Mouse (Mus musculus): ENCODE data around the gene Gfer.
"Not testable (repeated sequence)": the region's sequence is repeated elsewhere in the genome, so short reads cannot be mapped to it uniquely, and the experiment has no call there.

The Gfer gene

GRCm38 (mm10) chr17:24722220-24722924 is 26.4 kb upstream of the Gfer start:
- in situ Hi-C loops (cut with MboI): no loop called here

GRCm38 (mm10) chr17:24721383-24721955 is 25.5 kb upstream of the Gfer start:
- in situ Hi-C loops (cut with MboI): not testable (repeated sequence)

GRCm38 (mm10) chr17:24720616-24721015 is 24.7 kb upstream of the Gfer start:
- in situ Hi-C loops (cut with MboI): not testable (repeated sequence)

- in situ Hi-C loops (cut with MboI): no loop called here
Measured at GRCm38 (mm10) chr17:24719494-24720222, 23.7 kb upstream of the Gfer start.

DNA sequence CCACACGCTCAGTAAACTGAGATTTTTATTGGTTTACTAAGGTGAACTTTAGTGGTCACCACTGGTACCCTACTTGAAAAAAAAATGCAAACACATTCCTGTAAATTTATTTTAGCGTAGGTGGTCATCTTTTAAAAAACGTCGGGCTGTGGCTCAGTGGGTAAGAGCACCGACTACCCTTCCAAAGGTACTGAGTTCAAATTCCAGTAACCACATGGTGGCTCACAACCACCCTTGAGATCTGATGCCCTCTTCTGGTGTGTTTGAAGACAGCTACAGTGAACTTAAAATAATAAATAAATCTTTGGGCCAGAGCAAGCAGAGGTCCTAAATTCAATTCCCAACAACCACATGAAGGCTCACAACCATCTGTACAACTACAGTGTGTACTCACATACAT is 23.0 kb upstream of the Gfer start:
- in situ Hi-C loops (cut with MboI): not testable (repeated sequence)

DNA sequence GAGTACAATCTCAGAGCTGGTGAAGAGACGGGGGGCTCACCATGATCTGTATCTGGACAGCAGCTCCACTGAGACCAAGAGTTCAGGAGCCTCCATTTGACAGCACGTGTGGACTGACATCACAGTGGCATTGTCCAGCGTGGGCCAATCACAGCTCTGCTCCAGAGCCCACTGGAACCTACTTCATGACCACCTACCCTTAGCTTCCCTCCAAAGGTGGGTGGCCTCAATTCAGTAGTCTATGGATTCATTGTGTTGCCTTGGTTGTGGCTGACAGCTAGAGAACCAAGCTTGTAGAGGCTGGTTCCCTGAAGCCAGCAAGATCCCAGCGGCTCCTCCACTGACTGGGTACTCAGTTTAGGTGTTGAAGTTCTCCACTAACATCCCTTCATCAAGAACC is 22.0 kb upstream of the Gfer start, which contains the start of the genes Rnf151 and Rps2:
Rnf151 (minus strand) TSS at position 121 of the 400 bp plus-strand sequence.
Rps2 (plus strand) TSS at position 174 of the 400 bp plus-strand sequence.
- in situ Hi-C loops (cut with MboI): no loop called here

DNA sequence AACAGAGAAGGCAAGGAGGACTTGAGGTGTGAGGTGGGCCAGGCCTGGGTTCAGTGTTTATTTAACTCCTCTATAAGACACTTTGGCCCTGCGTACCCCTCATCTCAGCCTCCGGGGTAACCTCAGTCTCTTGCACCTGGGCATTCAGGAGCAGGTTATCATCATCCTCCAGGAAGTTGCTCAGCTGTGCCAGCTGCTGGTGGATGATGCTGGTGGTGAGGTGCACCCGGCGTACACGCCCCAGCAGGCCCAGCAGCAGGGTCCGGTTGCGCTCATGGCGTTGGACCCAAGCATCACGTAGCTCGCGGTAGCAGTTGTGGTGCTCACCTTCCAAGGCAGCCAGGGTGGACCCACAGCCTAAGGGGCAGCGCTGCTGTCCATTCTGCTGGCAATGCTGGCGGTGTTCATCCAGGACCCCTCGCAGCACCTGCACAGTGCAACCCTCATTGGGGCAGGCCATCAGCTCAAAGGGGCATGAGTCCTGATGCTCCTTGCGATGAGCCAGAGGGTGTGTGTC is 20.3 kb upstream of the Gfer start:
- in situ Hi-C loops (cut with MboI): no loop called here

GRCm38 (mm10) chr17:24715556-24715955 is 19.6 kb upstream of the Gfer start:
- in situ Hi-C loops (cut with MboI): no loop called here

DNA sequence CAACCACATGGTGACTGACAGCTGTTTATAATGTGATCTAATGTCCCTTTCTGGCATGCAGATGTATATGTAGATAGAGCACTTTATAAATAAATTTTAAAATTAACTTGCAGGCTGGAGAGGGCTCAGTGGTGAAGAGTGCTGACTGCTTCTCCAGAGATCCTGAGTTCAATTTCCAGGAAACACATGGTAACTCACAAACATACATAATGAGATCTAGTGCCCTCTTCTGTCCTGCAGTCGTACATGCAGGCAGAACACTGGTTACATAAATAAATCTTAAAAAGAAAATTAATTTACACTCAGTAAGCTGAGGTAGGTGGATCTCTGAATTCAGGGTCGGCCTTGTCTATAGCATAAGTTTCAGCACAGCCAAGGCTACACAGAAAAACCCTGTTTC is 12.7 kb upstream of the Gfer start:
- in situ Hi-C loops (cut with MboI): no loop called here

- in situ Hi-C loops (cut with MboI): no loop called here
Measured at GRCm38 (mm10) chr17:24707801-24708425, 12.0 kb upstream of the Gfer start.

DNA sequence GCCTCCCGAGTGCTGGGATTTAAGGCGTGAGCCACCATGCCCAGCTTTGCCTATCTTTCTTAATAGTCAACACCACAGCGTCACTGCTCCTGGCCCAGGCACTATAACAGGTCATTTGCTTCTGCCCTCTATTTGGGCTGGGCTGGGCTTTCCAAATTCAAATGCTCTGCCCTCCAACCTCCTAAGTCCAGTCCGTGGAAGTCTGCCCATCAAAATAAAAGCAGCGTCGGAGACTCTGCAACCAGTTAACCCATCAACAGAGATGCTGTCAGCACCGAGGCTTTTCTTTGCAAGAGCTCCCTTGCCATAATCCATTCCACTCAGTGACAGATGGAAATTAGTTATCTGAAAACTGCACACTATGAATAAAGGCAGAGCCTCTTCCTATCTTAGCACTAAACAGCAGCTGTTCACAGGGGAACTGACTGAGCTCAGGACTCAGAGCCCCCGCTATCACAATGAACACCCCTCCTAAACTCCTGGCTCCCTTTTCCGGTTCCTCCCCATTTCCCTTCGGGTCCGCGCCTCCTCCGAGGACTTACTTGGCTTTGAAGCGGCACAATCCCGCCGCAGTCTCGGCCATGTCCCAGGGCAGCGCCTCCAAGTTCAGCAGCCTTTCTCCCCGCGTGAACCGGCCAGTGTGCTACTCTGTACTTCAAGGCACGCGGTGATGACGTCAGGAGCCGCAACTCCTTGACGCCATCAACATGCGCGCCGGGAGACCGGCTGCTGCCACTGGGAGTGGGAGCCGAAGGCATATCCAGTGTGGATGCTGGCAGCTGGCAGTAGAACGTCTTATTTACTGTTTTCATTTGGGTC is 11.2 kb upstream of the Gfer start, which contains the start of gene Tbl3:
Tbl3 (minus strand) TSS at position 679 of the 819 bp plus-strand sequence.
- in situ Hi-C loops (cut with MboI): no loop called here

GRCm38 (mm10) chr17:24705821-24706220 is 9.9 kb upstream of the Gfer start:
- in situ Hi-C loops (cut with MboI): no loop called here

DNA sequence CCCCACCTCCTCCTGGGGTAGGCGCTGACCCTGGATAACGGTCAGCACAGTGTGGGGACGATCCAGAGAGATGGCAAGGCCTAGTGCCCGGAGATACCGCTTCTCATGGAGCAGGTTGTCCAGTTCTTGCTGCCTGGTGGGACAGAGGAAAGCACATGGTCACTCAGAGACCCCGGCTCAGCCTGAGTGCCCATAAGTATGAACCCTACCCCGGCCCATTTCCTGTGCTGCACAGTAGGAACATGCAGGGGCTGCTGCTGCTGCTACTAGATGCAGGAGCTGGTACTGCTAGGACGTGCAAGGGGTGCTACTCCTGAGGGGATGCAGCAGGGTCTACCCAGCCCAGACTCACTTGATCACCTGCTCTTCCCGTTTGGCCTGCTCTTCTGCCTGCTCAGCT is 5.3 kb upstream of the Gfer start:
- in situ Hi-C loops (cut with MboI): no loop called here

DNA sequence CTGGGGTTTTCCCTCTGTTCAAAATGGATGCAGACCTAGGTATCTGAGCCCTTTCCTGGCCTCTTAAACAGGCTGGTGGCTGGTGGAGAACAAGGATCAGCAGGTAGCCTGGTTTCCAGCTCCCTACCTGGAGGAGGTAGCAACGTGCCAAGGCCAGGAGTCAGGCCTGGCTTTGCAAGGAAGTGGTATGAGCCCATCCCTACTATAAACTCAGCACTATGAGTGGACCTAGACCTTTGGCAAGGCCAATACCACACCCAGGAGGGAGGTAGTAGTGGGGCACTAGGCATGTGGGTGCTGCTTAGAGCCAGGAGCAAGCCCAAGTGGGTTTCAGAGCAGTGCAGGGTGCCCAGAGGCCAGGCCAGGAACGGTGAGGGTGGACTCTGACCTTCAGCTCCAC is 3.5 kb upstream of the Gfer start:
- in situ Hi-C loops (cut with MboI): no loop called here

- in situ Hi-C loops (cut with MboI): no loop called here
Measured at GRCm38 (mm10) chr17:24698715-24699114, 2.8 kb upstream of the Gfer start.

- in situ Hi-C loops (cut with MboI): no loop called here
Measured at GRCm38 (mm10) chr17:24697985-24698384, 2.0 kb upstream of the Gfer start.

DNA sequence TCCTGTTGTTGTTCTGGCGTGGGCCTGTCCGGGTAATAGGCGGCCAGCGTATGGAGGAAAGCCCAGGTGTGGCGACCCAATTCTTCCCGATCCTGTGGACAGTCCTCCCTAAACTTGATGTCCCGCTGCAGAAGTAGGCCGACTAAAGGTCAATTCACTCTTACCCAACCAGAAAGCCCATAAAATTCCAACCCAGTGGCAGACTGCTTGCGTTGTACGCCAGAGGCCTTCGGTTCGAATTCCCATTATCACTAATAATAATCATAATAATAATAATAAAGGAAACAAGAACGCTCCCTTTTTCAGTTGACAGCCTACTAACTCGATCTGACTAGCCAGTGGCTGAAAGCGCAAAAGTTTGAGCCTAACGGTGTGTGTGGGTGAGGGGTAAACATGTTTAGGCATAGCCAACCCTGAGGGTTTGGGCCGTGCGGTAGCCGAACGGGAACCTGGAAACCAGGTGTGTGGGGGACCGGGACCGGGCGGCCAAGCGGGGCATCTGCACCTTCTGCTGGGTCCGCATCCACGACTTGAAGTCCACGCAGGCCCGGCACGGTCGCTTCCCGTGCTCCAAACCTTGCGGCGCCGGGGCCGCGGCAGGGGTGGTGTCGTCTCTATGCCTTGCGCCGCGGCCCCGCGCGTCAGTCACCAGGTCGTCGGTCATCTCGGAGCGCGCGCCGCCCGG is 488 bp downstream of the Gfer start:
- in situ Hi-C loops (cut with MboI): no loop called here

- in situ Hi-C loops (cut with MboI): no loop called here
Measured at GRCm38 (mm10) chr17:24692385-24692784, 3.6 kb downstream of the Gfer start.

- in situ Hi-C loops (cut with MboI): no loop called here
Measured at GRCm38 (mm10) chr17:24689251-24690081, 6.5 kb downstream of the Gfer start, which contains the start of gene Syngr3. Gene Syngr3 (minus strand): TSS chr17:24689955.

DNA sequence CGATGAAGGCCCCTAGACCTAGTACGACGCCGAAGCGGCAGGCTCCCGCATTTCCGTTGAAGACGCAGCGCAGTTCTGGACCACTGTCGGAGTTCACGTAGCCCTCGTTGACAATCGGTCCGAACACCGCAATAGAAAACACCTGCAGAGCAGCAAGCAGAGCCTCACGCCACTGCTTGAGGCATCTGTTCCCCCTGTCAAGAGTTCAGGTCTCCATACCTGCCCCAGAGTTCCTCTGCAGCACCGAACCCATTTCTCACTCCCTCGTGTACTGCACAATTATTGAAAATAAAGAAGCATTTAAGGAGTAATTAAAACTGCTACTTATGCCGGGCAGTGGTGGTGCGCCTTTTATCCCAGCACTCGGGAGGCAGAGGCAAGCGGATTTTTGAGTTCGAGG is 8.4 kb downstream of the Gfer start:
- in situ Hi-C loops (cut with MboI): no loop called here
